Mouse (Mus musculus): ENCODE results near the gene Loxl1. TPM values are rescaled to one million over a fixed set of nuclear protein-coding genes. Genes with fewer than 3 reads are reported as not detected.

Gene Loxl1
- polyA plus RNA-seq, 1 experiment from 2014 or later: 11.9 TPM

Other genes with a start within 250 kb of the Loxl1 start
- 33.6 and 47.2 TPM in 2 replicates for gene Stra6, start 249.4 kb downstream of the Loxl1 start, polyA plus RNA-seq (2016; fragmentation: Nextera tagmentation; extraction: Ambion mirVana)
- 0.36 and 0.56 TPM in 2 replicates for gene Ccdc33, start 194.4 kb downstream of the Loxl1 start, polyA plus RNA-seq (2016; fragmentation: Nextera tagmentation; extraction: Ambion mirVana)
- 13.8 and 18.2 TPM in 2 replicates for gene Islr, start 108.9 kb downstream of the Loxl1 start, polyA plus RNA-seq (2016; fragmentation: Nextera tagmentation; extraction: Ambion mirVana)
- gene Islr2, start 108.9 kb downstream of the Loxl1 start, polyA plus RNA-seq (2016; fragmentation: Nextera tagmentation; extraction: Ambion mirVana): 1.5 and 2.2 TPM in 2 replicates
- 17.2 and 17.6 TPM in 2 replicates for gene Pml, start 63.4 kb downstream of the Loxl1 start, polyA plus RNA-seq (2016; fragmentation: Nextera tagmentation; extraction: Ambion mirVana)
- gene Stoml1, start 60.0 kb downstream of the Loxl1 start, polyA plus RNA-seq (2016; fragmentation: Nextera tagmentation; extraction: Ambion mirVana): 28.4 and 30.2 TPM in 2 replicates
- not detected in 2 replicates for gene Tbc1d21, start 57.3 kb upstream of the Loxl1 start, polyA plus RNA-seq (2016; fragmentation: Nextera tagmentation; extraction: Ambion mirVana)
- gene Insyn1, start 175.4 kb upstream of the Loxl1 start, polyA plus RNA-seq (2016; fragmentation: Nextera tagmentation; extraction: Ambion mirVana): 0.85 and 1.1 TPM in 2 replicates
- gene Cd276, start 242.3 kb upstream of the Loxl1 start, polyA plus RNA-seq (2016; fragmentation: Nextera tagmentation; extraction: Ambion mirVana): 47.8 and 49.7 TPM in 2 replicates